Comparison of ENCODE assay signal across 8 mouse cellular contexts in genomic region chr3:122274241-122275024, GRCm38 (mm10). TPM values are rescaled to one million over a fixed set of nuclear protein-coding genes. Genes with fewer than 3 reads are reported as not detected.
A peak's percentile ranks its signal among the peaks of the same experiment; 100 is the strongest.
DNase-seq lines count a peak whose midpoint lies in the region; ATAC-seq and TF ChIP-seq lines count a peak whose summit lies in the region.

Gene Dnttip2, plus strand, starts transcription at chr3:122274388.

- H3K9me3 ChIP-seq in ES-E14 (ENCODE audit: control insufficient read depth, insufficient read depth, low read depth, low read length): no peaks in the 10 kb centered on the region
- H3K9me3 ChIP-seq in forebrain, embryonic 14.5 days (replicated peaks; ENCODE audit: control insufficient read depth, low read length): no peaks in the 10 kb centered on the region
- H3K9me3 ChIP-seq in lung, embryonic 16.5 days (ENCODE audit: control insufficient read depth, low read length): no peaks in the 10 kb centered on the region

- H3K4me3 ChIP-seq in ES-E14 (ENCODE audit: insufficient read depth in 1 of 2, low read depth in 1 of 2, low read length in 2 of 2, poor library complexity in 1 of 2, severe bottlenecking in 1 of 2): peak within 1 kb of the TSS; percentile 93 to 96
- peak within 1 kb of the TSS; percentile 94 for H3K4me3 ChIP-seq in forebrain, embryonic 14.5 days (ENCODE audit: low read depth, low read length)
- peak within 1 kb of the TSS; percentile 100 for H3K4me3 ChIP-seq in lung, embryonic 16.5 days (ENCODE audit: low read length)

- intact Hi-C loops in heart, postnatal 25 days (cut with DNase I): loop anchor here (2.0 kb wide), 1 partner anchor 14 kb away; no protein-coding TSS in a partner anchor

- in situ Hi-C loops in ES-E14 (cut with MboI; ENCODE audit: low sequenced_read_pairs in 2 of 2, unreplicated experiment in 2 of 2): no loop called here

- H3K4me1 ChIP-seq in ES-E14 (ENCODE audit: control insufficient read depth in 2 of 2, insufficient read depth in 2 of 2, low read length in 2 of 2, poor library complexity in 1 of 2): peaks cover 2 to 5% of the 10 kb centered on the region in 2 experiments; a peak in 2 of 4 replicates
- peaks cover 22% of the 10 kb centered on the region for H3K4me1 ChIP-seq in forebrain, embryonic 14.5 days (ENCODE audit: control insufficient read depth, insufficient read depth, low read length)
- peaks cover 24% of the 10 kb centered on the region for H3K4me1 ChIP-seq in lung, embryonic 16.5 days (replicated peaks; ENCODE audit: control insufficient read depth, insufficient read depth, low read length)

- ATAC-seq in forebrain, embryonic 14.5 days: peak; percentile 97
- ATAC-seq in lung, embryonic 16.5 days (ENCODE audit: low read depth): peak; percentile 97

- H3K9ac ChIP-seq in ES-E14 (ENCODE audit: insufficient read depth, low read depth, low read length, poor library complexity, severe bottlenecking): peak within 1 kb of the TSS; percentile 100
- peak within 1 kb of the TSS; percentile 84 for H3K9ac ChIP-seq in forebrain, embryonic 14.5 days (ENCODE audit: low read length)
- H3K9ac ChIP-seq in lung, embryonic 16.5 days (ENCODE audit: low read length): peak within 1 kb of the TSS; percentile 98

- peak within 1 kb of the TSS; percentile 81 for H3K4me2 ChIP-seq in forebrain, embryonic 14.5 days (ENCODE audit: low read length)
- peak within 1 kb of the TSS; percentile 68 for H3K4me2 ChIP-seq in lung, embryonic 16.5 days (ENCODE audit: low read depth, low read length)

- peak within 1 kb of the TSS; percentile 80 for H3K27ac ChIP-seq in ES-E14 (ENCODE audit: insufficient read depth, low read depth, low read length, poor library complexity, severe bottlenecking)
- H3K27ac ChIP-seq in forebrain, embryonic 14.5 days (ENCODE audit: low read depth, low read length): peak within 1 kb of the TSS; percentile 60
- peak within 1 kb of the TSS; percentile 66 for H3K27ac ChIP-seq in lung, embryonic 16.5 days (ENCODE audit: low read length)

- DNase-seq in ES-E14 (ENCODE audit: low read depth, low spot score): peak; percentile 96
- peak; percentile 91 for DNase-seq in cerebellum, adult 11 months
- peak; percentile 98 for DNase-seq in forebrain, embryonic 14.5 days (ENCODE audit: low spot score)
- peak; percentile 85 for DNase-seq in heart, postnatal 25 days (ENCODE audit: low spot score)
- peak; percentile 88 to 92 for DNase-seq in layer of hippocampus, adult 8-10 months (ENCODE audit: low spot score in 2 of 2)
- peak; percentile 65 for DNase-seq in ovary, postnatal 10 days (ENCODE audit: low spot score)
- peak; percentile 69 to 77 for DNase-seq in thymus, postnatal 10 days (ENCODE audit: low spot score in 2 of 2)

- WGBS in forebrain, embryonic 14.5 days: under 1% methylated on average over 57 of the region's 57 CpGs
- WGBS in lung, embryonic 16.5 days: under 1% methylated on average over 57 of the region's 57 CpGs

- peaks cover 32% of the 10 kb centered on the region for H3K36me3 ChIP-seq in ES-E14 (ENCODE audit: control insufficient read depth, insufficient read depth, low read length, poor library complexity, severe bottlenecking)
- peaks cover 44% of the 10 kb centered on the region for H3K36me3 ChIP-seq in forebrain, embryonic 14.5 days (ENCODE audit: control insufficient read depth, insufficient read depth, low read length)
- peaks cover 27% of the 10 kb centered on the region for H3K36me3 ChIP-seq in lung, embryonic 16.5 days (ENCODE audit: control insufficient read depth, insufficient read depth, low read length)

- H3K27me3 ChIP-seq in forebrain, embryonic 14.5 days (replicated peaks; ENCODE audit: control insufficient read depth, insufficient read depth, low read length): no peaks in the 10 kb centered on the region
- no peaks in the 10 kb centered on the region for H3K27me3 ChIP-seq in lung, embryonic 16.5 days (ENCODE audit: control insufficient read depth, insufficient read depth, low read depth, low read length)

TF ChIP-seq in ES-E14, 5 proteins besides CTCF, POLR2A, EP300 and RAD21:
- peak; percentile 91 for TF ChIP-seq HCFC1 (IDR thresholded peaks at IDR 0.05; ENCODE audit: borderline replicate concordance, insufficient read depth, low read length)
- TF ChIP-seq ZNF384 (IDR thresholded peaks at IDR 0.05; ENCODE audit: low read depth, low read length): no peak

RNA-seq across cellular contexts. Expression of gene Dnttip2, which starts in this region (rescaled TPM):
- 75.0 and 97.6 TPM in 2 replicates for total RNA-seq in ES-E14 (2012; rRNA removed)
- 60.5 and 61.0 TPM in 2 replicates for polyA plus RNA-seq in forebrain, embryonic 14.5 days (2014; fragmentation: Nextera tagmentation; extraction: Ambion mirVana)
- total RNA-seq in heart, postnatal 25 days (2021): 10 to 100 TPM; 23.8 to 26.0 TPM
- total RNA-seq in layer of hippocampus, adult 8-10 months (2022): 10 to 100 TPM; 29.5 to 32.2 (median 31.1) TPM
- polyA plus RNA-seq in lung, embryonic 16.5 days (2015; fragmentation: Nextera tagmentation; extraction: Ambion mirVana): 60.4 and 61.8 TPM in 2 replicates

Comparison
In these comparisons a context has a peak if more than half of its experiments do, and no peak if none do; other contexts are left out.
1. Peak in every context shown above with its lines: DNase-seq, ATAC-seq, H3K4me3 ChIP-seq and H3K27ac ChIP-seq.